Mouse (Mus musculus) embryonic facial prominence, embryonic 14.5 days (tissue): ENCODE data around the gene Zfp638. TPM values are rescaled to one million over a fixed set of nuclear protein-coding genes. Genes with fewer than 3 reads are reported as not detected.

ENCODE experiments used
- ATAC-seq: fragments of 200-750 bp; cut with Nextera tagmentation; 2 replicates; pipeline ENCODE4 v1.8.0; 2017; ENCODE audit warnings: low read depth, moderate number of reproducible peaks, moderate TSS enrichment
- DNase-seq: peaks from one replicate; pipeline ENCODE4 v3.0.0-alpha.2; 2015; ENCODE audit warnings: low spot score
- H3K27ac ChIP-seq: fragments of 300-500 bp; sonication (generic); replicated peaks from 2 replicates; pipeline ENCODE4 v1.5.1; 2014; ENCODE audit warnings: low read depth, mild to moderate bottlenecking, low read length, moderate library complexity
- H3K27me3 ChIP-seq: fragments of 300-500 bp; sonication (generic); replicated peaks from 2 replicates; pipeline ENCODE4 v1.6.1; 2014; ENCODE audit warnings: low read length; ENCODE audit not compliant: control insufficient read depth, insufficient read depth
- H3K36me3 ChIP-seq: fragments of 300-500 bp; sonication (generic); 2 replicates; pipeline ENCODE4 v1.6.1; 2014; ENCODE audit warnings: low read length, mixed read lengths; ENCODE audit not compliant: control insufficient read depth, insufficient read depth
- H3K4me1 ChIP-seq: fragments of 300-500 bp; sonication (generic); 2 replicates; pipeline ENCODE4 v1.6.1; 2014; ENCODE audit warnings: antibody characterized with exemption, low read length; ENCODE audit not compliant: control insufficient read depth, insufficient read depth
- H3K4me2 ChIP-seq: fragments of 300-500 bp; sonication (generic); 2 replicates; pipeline ENCODE4 v1.6.1; 2014; ENCODE audit warnings: low read depth, mild to moderate bottlenecking, low read length, moderate library complexity, mixed read lengths
- H3K4me3 ChIP-seq: fragments of 300-500 bp; sonication (generic); 2 replicates; pipeline ENCODE4 v1.5.1; 2014; ENCODE audit warnings: low read depth, mild to moderate bottlenecking, low read length
- H3K9ac ChIP-seq: fragments of 300-500 bp; sonication (generic); 2 replicates; pipeline ENCODE4 v1.6.1; 2014; ENCODE audit warnings: low read depth, mild to moderate bottlenecking, low read length, moderate library complexity, mixed read lengths
- H3K9me3 ChIP-seq: fragments of 300-500 bp; sonication (generic); 2 replicates; pipeline ENCODE4 v1.6.1; 2016; ENCODE audit warnings: low read length; ENCODE audit not compliant: control insufficient read depth
- WGBS: fragments of 180-500 bp; shearing (Covaris S2); extraction: QIAGEN DNeasy Blood & Tissue Kit; methylation state at CpG from one replicate; pipeline ENCODE4 v1.1.7; 2014; 5-methylcytosine and 5-hydroxymethylcytosine counted together
- polyA plus RNA-seq: library from polyadenylated mRNA; unstranded; fragments of >200 nt; fragmentation: Nextera tagmentation; extraction: Ambion mirVana; gene quantifications from 2 replicates; pipeline ENCODE4 v1.2.1, GENCODE M21; 2014

Gene Zfp638
- polyA plus RNA-seq, 1 experiment from 2014 or later = 66.2 TPM

DNA sequence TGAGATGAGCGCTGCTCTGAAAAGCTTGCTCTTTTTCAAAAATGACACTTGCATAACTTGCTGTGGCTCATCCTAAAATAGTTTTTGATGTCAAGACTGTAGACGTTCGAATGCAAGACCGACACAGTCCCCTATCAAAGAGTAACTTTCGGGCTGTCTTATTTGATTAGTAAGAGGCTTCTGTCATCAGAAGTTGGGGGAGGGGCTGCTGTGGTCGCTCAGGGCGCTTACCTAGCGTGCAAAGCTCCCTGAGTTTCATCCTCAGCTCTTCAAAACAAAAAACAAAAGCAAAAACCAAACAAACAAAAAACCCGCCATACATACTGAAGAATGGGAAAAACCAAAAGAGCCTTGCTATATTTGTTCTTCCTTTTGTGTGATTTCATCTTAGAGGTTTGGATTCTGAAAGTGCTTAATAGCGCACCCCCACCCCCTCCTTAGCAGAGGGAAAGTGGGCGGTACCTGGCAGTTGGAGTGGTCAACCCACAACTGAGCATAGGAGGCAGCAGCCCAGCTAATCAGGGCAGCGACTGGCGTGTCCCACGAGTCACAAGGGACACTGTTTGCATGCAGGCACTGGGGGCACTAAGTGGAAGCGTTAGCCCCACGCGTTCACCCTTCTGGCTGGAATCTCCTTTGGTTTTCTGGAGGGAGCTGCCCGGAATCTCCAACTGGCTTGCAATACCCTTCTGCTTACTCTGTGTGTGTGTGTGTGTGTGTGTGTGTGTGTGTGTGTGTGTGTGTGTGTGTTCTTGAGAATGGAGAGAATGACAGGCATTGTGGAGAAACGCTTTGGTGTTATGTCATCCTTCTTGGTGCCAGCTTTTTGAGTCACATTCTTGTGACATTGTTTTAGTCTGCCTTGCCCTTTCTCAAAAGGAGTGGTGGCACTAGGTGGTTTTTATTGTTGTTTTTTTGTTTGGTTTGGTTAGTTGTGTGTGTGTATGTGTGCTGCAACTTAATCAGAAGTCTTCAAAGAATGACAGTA lies 983 bp downstream of the Zfp638 start:
- 4% methylated on average over 19 of the region's 19 CpGs for WGBS
- 0 out of 2 replicates have a peak, but pooled peaks cover 2% of the 10 kb centered on the region for H3K4me1 ChIP-seq
- no peak overlapping the region for H3K27ac ChIP-seq
- ATAC-seq = 0 out of 2 replicates have a peak, but pooled peaks have one; percentile 50
- H3K36me3 ChIP-seq = no peaks in the 10 kb centered on the region
- DNase-seq = peak; percentile 43
- H3K4me3 ChIP-seq = peak overlapping the region; percentile 59
- H3K9ac ChIP-seq = peak overlapping the region; percentile 52
- no peaks in the 10 kb centered on the region for H3K27me3 ChIP-seq
- no peaks in the 10 kb centered on the region for H3K9me3 ChIP-seq
- peak overlapping the region; percentile 100 for H3K4me2 ChIP-seq

DNA sequence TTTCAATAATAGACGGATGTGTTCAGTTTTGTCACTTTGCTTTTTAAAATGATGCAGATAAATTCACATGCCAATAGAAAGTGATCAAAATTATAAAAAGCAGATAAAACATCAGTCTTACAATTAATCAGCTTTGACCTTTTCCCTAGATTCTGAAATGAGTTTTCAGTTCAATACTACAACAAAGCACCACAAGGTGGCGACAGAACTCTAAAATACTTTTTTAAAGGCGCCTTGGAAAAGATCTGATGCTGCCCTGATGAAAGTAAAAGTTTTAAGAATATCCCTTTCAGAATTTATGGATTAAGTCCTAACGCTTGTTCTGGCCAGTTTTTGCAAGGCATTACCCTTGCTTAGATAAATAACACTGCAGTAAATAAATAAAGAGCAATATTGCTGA lies 12.9 kb downstream of the Zfp638 start:
- DNase-seq (peak; percentile 75), ATAC-seq (no peak)
- H3K4me3 ChIP-seq = peak overlapping the region; percentile 12; the same call in 1 of the 2 replicates
- H3K27ac ChIP-seq = no peak overlapping the region
- H3K9me3 ChIP-seq = no peaks in the 10 kb centered on the region
- no peaks in the 10 kb centered on the region for H3K27me3 ChIP-seq
- H3K4me2 ChIP-seq = peak overlapping the region; percentile 16; the same call in 1 of the 2 replicates
- peak overlapping the region; percentile 35 for H3K9ac ChIP-seq
- no peaks in the 10 kb centered on the region for H3K4me1 ChIP-seq
- H3K36me3 ChIP-seq = no peaks in the 10 kb centered on the region
- WGBS = 1% methylated on average over 4 of the region's 4 CpGs

DNA sequence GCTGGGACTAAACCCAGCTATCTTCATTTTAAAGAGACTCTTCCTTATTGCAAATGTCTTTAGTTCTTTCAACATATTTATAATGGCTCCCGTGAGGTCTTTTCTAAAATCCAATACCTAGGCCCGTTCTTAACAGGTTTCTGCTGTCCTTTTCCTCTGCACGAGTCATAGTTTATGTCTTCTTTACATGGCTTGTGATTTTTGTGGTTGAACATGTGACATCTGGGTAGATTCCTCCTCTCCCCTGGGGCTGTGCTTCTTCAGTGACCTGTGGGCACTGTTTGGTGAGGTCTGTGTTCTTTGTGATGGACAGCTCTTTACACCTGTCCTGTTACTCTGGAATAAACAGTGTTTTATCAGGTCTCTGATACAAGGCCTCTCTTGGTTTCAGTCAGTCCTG lies 19.9 kb downstream of the Zfp638 start:
- DNase-seq (no peak), ATAC-seq (no peak)
- Histone ChIP-seq H3K9me3 (no peaks in the 10 kb centered on the region), H3K9ac (no peak overlapping the region), H3K27ac (no peak overlapping the region), H3K4me3 (no peak overlapping the region), H3K4me2 (no peak overlapping the region), H3K4me1 (no peaks in the 10 kb centered on the region), H3K36me3 (no peaks in the 10 kb centered on the region), H3K27me3 (no peaks in the 10 kb centered on the region)
- WGBS = 75% methylated on average over 3 of the region's 3 CpGs

DNA sequence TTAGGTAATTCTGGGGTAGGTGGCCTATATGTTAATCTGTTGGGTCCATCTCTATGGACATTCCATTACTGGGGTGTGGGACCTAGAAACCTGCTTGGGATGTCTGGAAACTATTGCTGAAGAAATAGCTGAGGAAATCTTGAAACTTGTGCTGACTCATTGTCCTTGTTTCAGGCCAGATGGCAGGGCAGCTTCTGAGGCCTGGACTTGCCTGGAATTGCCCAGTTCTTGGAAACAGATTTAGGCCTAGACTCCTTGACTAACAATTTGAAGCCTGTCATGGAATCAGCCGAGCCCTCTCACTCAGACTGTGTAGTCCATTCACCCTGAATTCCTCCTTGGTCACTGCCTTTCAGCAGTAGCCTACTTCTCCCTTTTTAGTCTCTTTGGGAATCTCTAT lies 21.9 kb downstream of the Zfp638 start:
- WGBS = 72% methylated on average over 1 of the region's 1 CpGs
- H3K4me1 ChIP-seq = no peaks in the 10 kb centered on the region
- DNase-seq (no peak), ATAC-seq (no peak)
- no peak overlapping the region for H3K9ac ChIP-seq
- H3K36me3 ChIP-seq = no peaks in the 10 kb centered on the region
- no peaks in the 10 kb centered on the region for H3K9me3 ChIP-seq
- no peak overlapping the region for H3K4me2 ChIP-seq
- H3K27me3 ChIP-seq = no peaks in the 10 kb centered on the region
- H3K27ac ChIP-seq = no peak overlapping the region
- no peak overlapping the region for H3K4me3 ChIP-seq

DNA sequence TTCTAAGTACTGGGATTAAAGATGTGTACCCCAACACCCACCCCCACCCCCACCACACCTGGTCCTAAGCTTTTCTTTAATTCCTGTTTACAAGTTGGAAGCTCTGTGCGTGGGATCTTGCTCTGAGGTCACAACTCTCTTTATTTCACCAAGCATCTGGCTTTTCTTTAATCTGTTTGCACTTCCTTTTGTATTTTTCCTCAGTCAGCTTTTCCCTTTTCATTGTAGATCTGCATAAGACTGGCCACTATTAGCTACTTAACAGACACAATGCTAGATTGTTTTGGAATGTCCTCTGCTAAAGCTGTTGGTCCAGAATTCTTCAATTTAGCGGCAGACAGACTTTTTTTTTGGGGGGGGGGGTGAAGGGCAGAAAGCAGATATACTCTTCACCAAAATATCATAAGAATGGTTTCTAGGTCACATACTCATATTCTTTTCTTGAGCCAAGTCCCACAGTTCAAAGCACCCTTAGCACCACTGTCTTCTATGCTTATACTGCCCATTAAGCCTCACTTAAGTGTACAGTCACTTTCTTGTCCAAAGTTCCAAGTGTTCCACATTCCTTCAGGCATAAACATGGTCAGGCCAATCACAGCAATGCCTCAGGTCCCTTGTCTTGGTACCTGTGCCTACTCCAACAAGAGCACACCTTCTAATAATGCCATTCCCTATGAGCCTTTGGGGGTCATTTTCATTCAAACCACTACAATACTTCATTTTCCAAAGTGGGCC lies 23.5 kb downstream of the Zfp638 start:
- H3K9ac ChIP-seq = no peak overlapping the region
- H3K4me3 ChIP-seq = no peak overlapping the region
- H3K27me3 ChIP-seq = no peaks in the 10 kb centered on the region
- ATAC-seq (no peak), DNase-seq (no peak)
- no peak overlapping the region for H3K4me2 ChIP-seq
- H3K9me3 ChIP-seq = no peaks in the 10 kb centered on the region
- H3K4me1 ChIP-seq = no peaks in the 10 kb centered on the region
- H3K27ac ChIP-seq = no peak overlapping the region
- WGBS = 23% methylated on average over 2 of the region's 2 CpGs
- H3K36me3 ChIP-seq = no peaks in the 10 kb centered on the region

DNA sequence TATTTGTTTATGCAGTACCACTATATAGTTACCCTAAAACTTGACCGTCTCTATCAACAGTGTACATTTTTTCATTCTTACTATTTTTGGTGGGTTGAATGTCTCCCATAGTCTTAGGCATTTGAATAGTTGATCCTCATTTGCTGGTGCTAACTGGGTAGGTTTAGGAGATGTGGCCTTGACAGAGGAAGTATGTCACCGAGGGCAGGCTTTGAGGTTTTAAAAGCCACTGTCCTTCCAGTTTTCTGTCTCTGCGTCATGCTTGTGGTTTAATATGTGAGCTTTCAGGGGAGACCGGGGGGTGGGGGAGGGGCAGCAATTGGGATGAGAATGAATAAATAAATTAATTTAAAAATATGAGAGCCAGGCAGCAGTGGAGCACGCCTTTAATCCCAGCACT lies 24.3 kb downstream of the Zfp638 start:
- DNase-seq (no peak), ATAC-seq (no peak)
- H3K9ac ChIP-seq = no peak overlapping the region
- H3K4me3 ChIP-seq = no peak overlapping the region
- 90% methylated on average over 5 of the region's 5 CpGs for WGBS
- H3K36me3 ChIP-seq = no peaks in the 10 kb centered on the region
- no peaks in the 10 kb centered on the region for H3K27me3 ChIP-seq
- H3K9me3 ChIP-seq = no peaks in the 10 kb centered on the region
- no peak overlapping the region for H3K4me2 ChIP-seq
- no peaks in the 10 kb centered on the region for H3K4me1 ChIP-seq
- H3K27ac ChIP-seq = no peak overlapping the region

DNA sequence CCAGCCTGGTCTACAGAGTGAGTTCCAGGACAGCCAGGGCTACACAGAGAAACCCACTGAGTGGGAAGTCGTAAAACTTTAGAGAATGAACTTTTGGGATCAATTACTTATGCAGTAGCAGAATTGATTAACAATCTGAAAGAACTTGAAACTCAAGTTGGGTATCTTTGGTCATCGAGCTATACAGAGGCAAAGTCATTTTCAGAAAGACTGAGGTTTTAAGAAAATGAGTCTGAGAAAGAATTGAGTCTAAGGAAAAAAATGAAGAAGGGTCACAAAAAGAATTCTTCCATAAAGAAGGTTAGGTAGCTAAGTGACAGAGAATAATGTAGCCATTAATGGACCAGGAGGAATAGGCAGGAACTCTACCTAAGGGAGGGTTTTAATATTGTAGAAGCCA lies 24.8 kb downstream of the Zfp638 start:
- no peak overlapping the region for H3K27ac ChIP-seq
- no peaks in the 10 kb centered on the region for H3K4me1 ChIP-seq
- no peak overlapping the region for H3K4me2 ChIP-seq
- no peaks in the 10 kb centered on the region for H3K9me3 ChIP-seq
- DNase-seq (no peak), ATAC-seq (no peak)
- H3K4me3 ChIP-seq = no peak overlapping the region
- no peak overlapping the region for H3K9ac ChIP-seq
- no peaks in the 10 kb centered on the region for H3K27me3 ChIP-seq
- WGBS = 85% methylated on average over 2 of the region's 2 CpGs
- no peaks in the 10 kb centered on the region for H3K36me3 ChIP-seq

DNA sequence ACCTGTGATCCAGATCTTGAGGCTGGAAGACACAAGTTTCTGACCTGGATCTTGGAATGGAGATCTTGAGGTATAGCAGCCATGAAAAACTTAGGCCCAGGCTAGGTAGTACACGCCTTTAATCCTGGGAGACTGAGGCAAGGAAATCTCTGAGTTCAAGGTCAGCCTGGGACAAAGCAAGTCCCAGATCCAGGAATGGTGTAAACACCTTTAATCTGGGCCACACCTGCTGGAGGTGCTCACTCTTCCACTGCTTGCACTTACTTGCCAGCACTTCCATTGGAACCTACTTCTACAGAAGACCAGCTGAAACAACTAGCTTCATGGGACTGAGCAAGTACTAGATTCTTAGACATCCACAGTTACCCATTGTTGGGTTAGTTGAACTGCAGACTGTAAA lies 26.2 kb downstream of the Zfp638 start:
- Histone ChIP-seq H3K27me3 (no peaks in the 10 kb centered on the region), H3K4me2 (no peak overlapping the region), H3K4me1 (no peaks in the 10 kb centered on the region), H3K9ac (no peak overlapping the region), H3K27ac (no peak overlapping the region), H3K36me3 (no peaks in the 10 kb centered on the region), H3K9me3 (no peaks in the 10 kb centered on the region), H3K4me3 (no peak overlapping the region)
- DNase-seq (no peak), ATAC-seq (no peak)
- WGBS = 75% methylated on average over 1 of the region's 1 CpGs
